Mouse (Mus musculus) liver, postnatal 0 days (tissue): ENCODE data around the gene Chit1. TPM values are rescaled to one million over a fixed set of nuclear protein-coding genes. Genes with fewer than 3 reads are reported as not detected.

ENCODE experiments used
- ATAC-seq: fragments of 200-750 bp; cut with Nextera tagmentation; 2 replicates; pipeline ENCODE4 v1.8.0; 2017; ENCODE audit warnings: mild to moderate bottlenecking, moderate library complexity
- DNase-seq: peaks from one replicate; pipeline ENCODE4 v3.0.0-alpha.2; 2016
- H3K27ac ChIP-seq: fragments of 300-500 bp; sonication (generic); 2 replicates; pipeline ENCODE4 v1.5.1; 2014; ENCODE audit warnings: antibody characterized with exemption, moderate library complexity, mild to moderate bottlenecking, low read depth
- H3K27me3 ChIP-seq: fragments of 300-500 bp; sonication (generic); 2 replicates; pipeline ENCODE4 v1.6.1; 2014; ENCODE audit warnings: low read length, control low read depth, mixed read lengths; ENCODE audit not compliant: insufficient read depth
- H3K36me3 ChIP-seq: fragments of 300-500 bp; sonication (generic); replicated peaks from 2 replicates; pipeline ENCODE4 v1.6.1; 2014; ENCODE audit warnings: mild to moderate bottlenecking, control low read depth, low read length, moderate library complexity, mixed read lengths; ENCODE audit not compliant: insufficient read depth
- H3K4me1 ChIP-seq: fragments of 300-500 bp; sonication (generic); 2 replicates; pipeline ENCODE4 v1.6.1; 2014; ENCODE audit warnings: antibody characterized with exemption, mild to moderate bottlenecking, control low read depth; ENCODE audit not compliant: insufficient read depth
- H3K4me2 ChIP-seq: fragments of 300-500 bp; sonication (generic); 2 replicates; pipeline ENCODE4 v1.6.1; 2014; ENCODE audit warnings: low read depth, mild to moderate bottlenecking, low read length, moderate library complexity, mixed read lengths
- H3K4me3 ChIP-seq: fragments of 300-500 bp; sonication (generic); 2 replicates; pipeline ENCODE4 v1.5.1; 2014; ENCODE audit warnings: low read depth, low read length
- H3K9ac ChIP-seq: fragments of 300-500 bp; sonication (generic); replicated peaks from 2 replicates; pipeline ENCODE4 v1.6.1; 2014; ENCODE audit warnings: mild to moderate bottlenecking, moderate library complexity
- H3K9me3 ChIP-seq: fragments of 300-500 bp; sonication (generic); 2 replicates; pipeline ENCODE4 v1.6.1; 2016; ENCODE audit warnings: mild to moderate bottlenecking, control low read depth, low read length, mixed read lengths
- CTCF ChIP-seq: sonication (generic); IDR thresholded peaks from 2 replicates; pipeline ENCODE4 v1.5.1; 2016; ENCODE audit warnings: antibody characterized with exemption, low read depth
- EP300 ChIP-seq: IDR thresholded peaks from 2 replicates; pipeline ENCODE4 v1.6.1; 2016; ENCODE audit warnings: antibody characterized with exemption, low read depth, mild to moderate bottlenecking
- WGBS: fragments of 180-500 bp; shearing (Covaris S2); extraction: QIAGEN DNeasy Blood & Tissue Kit; methylation state at CpG from one replicate; pipeline ENCODE4 v1.1.7; 2014; ENCODE audit not compliant: insufficient replicate concordance; 5-methylcytosine and 5-hydroxymethylcytosine counted together
- polyA plus RNA-seq: library from polyadenylated mRNA; unstranded; fragments of >200 nt; fragmentation: Nextera tagmentation; extraction: Ambion mirVana; gene quantifications from 2 replicates; pipeline ENCODE4 v1.2.1, GENCODE M21; 2015

Chit1 gene
- polyA plus RNA-seq, 1 experiment from 2014 or later, result 0.26 TPM

DNA sequence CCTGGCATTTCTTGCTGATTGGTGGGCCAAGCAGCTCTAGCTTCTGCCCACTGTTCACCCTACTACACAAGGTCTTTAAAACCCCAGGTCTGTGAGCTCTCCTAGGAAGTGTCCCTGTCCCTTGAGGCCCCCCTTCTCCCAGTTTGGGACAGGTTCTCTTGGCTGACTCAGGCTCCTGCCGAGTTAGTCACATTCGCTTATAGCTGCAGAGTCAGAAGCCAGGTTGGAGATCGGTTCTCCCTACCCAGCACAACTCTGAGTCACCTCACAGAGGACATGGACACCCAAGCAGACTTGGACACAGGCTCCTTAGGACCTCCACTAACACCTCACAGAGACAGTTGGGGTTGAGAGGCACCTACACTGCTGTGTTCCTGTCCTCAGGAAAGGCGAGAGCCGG lies 80.2 kb downstream of the Chit1 start:
- no peak overlapping the region for H3K9ac ChIP-seq
- H3K9me3 ChIP-seq, result no peaks in the 10 kb centered on the region
- no peak for TF ChIP-seq EP300
- no peak for TF ChIP-seq CTCF
- 84% methylated on average over 5 of the region's 5 CpGs for WGBS
- H3K4me2 ChIP-seq, result no peak overlapping the region
- H3K4me1 ChIP-seq, result peaks cover 13% of the 10 kb centered on the region
- DNase-seq, result no peak
- no peak for ATAC-seq
- H3K4me3 ChIP-seq, result no peak overlapping the region
- H3K36me3 ChIP-seq, result no peaks in the 10 kb centered on the region
- no peaks in the 10 kb centered on the region; the same call in 1 of the 2 replicates for H3K27me3 ChIP-seq
- no peak overlapping the region for H3K27ac ChIP-seq

- TF ChIP-seq CTCF (no peak), EP300 (no peak)
- peaks cover 14% of the 10 kb centered on the region for H3K4me1 ChIP-seq
- H3K9me3 ChIP-seq, result no peaks in the 10 kb centered on the region
- ATAC-seq, result no peak
- no peak overlapping the region for H3K4me3 ChIP-seq
- H3K27me3 ChIP-seq, result no peaks in the 10 kb centered on the region; the same call in 1 of the 2 replicates
- H3K9ac ChIP-seq, result no peak overlapping the region
- no peak overlapping the region for H3K27ac ChIP-seq
- 61% methylated on average over 4 of the region's 4 CpGs for WGBS
- H3K4me2 ChIP-seq, result no peak overlapping the region
- no peak for DNase-seq
- no peaks in the 10 kb centered on the region for H3K36me3 ChIP-seq
These were observed 81.0 kb downstream of the Chit1 start for GRCm38 (mm10) chr1:134192024-134192423.

GRCm38 (mm10) chr1:134193126-134193525 lies 82.1 kb downstream of the Chit1 start, which contains the start of gene Mybph:
Mybph (plus strand) TSS chr1:134193448.
- Histone ChIP-seq H3K4me3 (no peak within 1 kb of the TSS), H3K4me1 (peaks cover 14% of the 10 kb centered on the region), H3K9me3 (no peaks in the 10 kb centered on the region), H3K27ac (no peak within 1 kb of the TSS), H3K27me3 (no peaks in the 10 kb centered on the region; the same call in 1 of the 2 replicates), H3K36me3 (no peaks in the 10 kb centered on the region), H3K9ac (no peak within 1 kb of the TSS), H3K4me2 (no peak within 1 kb of the TSS)
- ATAC-seq (no peak), DNase-seq (no peak)
- 80% methylated on average over 1 of the region's 1 CpGs for WGBS
- TF ChIP-seq CTCF (no peak), EP300 (no peak)

- no peak for DNase-seq
- Histone ChIP-seq H3K36me3 (no peaks in the 10 kb centered on the region), H3K4me3 (no peak overlapping the region), H3K9ac (no peak overlapping the region), H3K4me2 (no peak overlapping the region), H3K27me3 (no peaks in the 10 kb centered on the region; the same call in 1 of the 2 replicates), H3K27ac (no peak overlapping the region), H3K9me3 (no peaks in the 10 kb centered on the region), H3K4me1 (peaks cover 14% of the 10 kb centered on the region)
- 70% methylated on average over 7 of the region's 7 CpGs for WGBS
- ATAC-seq, result no peak
- TF ChIP-seq EP300, result no peak
- TF ChIP-seq CTCF, result no peak
These were observed 82.7 kb downstream of the Chit1 start for GRCm38 (mm10) chr1:134193674-134194197.

- no peak for TF ChIP-seq CTCF
- no peak for TF ChIP-seq EP300
- Histone ChIP-seq H3K9me3 (no peaks in the 10 kb centered on the region), H3K4me1 (peaks cover 14% of the 10 kb centered on the region), H3K27ac (no peak overlapping the region), H3K4me3 (no peak overlapping the region), H3K36me3 (no peaks in the 10 kb centered on the region), H3K9ac (no peak overlapping the region), H3K27me3 (no peaks in the 10 kb centered on the region), H3K4me2 (no peak overlapping the region)
- ATAC-seq, result no peak
- WGBS, result 70% methylated on average over 16 of the region's 16 CpGs
- DNase-seq, result no peak
These were observed 83.4 kb downstream of the Chit1 start for GRCm38 (mm10) chr1:134194298-134195022.

DNA sequence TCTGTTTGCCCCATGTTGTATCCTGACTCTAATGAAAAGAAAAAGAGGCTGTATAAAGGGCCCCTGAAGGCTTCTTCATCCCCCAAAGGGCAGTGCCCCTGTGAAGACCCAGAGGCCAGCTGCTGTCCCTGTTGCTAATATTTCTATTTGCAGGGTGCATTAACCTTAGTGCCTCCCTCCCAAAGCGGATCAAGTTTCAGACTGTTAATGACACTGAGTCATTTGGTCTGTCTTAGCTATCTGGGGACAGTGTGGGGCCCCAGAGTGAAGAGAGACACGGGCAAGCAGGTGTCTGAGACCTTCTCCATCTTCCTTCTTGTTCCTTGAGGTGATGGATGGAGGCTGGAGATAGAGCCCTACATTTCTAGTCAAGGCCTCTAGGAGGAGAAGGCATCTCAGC lies 84.1 kb downstream of the Chit1 start:
- TF ChIP-seq EP300, result no peak
- no peak for TF ChIP-seq CTCF
- ATAC-seq (no peak), DNase-seq (no peak)
- 27% methylated on average over 2 of the region's 2 CpGs for WGBS
- Histone ChIP-seq H3K4me1 (peaks cover 14% of the 10 kb centered on the region), H3K4me3 (no peak overlapping the region), H3K27ac (no peak overlapping the region), H3K4me2 (no peak overlapping the region), H3K9ac (no peak overlapping the region), H3K9me3 (no peaks in the 10 kb centered on the region), H3K36me3 (no peaks in the 10 kb centered on the region), H3K27me3 (no peaks in the 10 kb centered on the region)
